Mouse (Mus musculus) CD4-positive helper T cell, adult 2 months (primary cell): ENCODE measurements around the gene Zc3h7a.

Experiments
- DNase-seq: peaks from one replicate; pipeline ENCODE4 v3.0.0-alpha.2; 2012; ENCODE audit warnings: low read depth, missing footprints, low spot score

The Zc3h7a gene

GRCm38 (mm10) chr16:11143706-11144483 lies 32.3 kb downstream of the Zc3h7a start:
- peak; percentile 26 for DNase-seq

DNA sequence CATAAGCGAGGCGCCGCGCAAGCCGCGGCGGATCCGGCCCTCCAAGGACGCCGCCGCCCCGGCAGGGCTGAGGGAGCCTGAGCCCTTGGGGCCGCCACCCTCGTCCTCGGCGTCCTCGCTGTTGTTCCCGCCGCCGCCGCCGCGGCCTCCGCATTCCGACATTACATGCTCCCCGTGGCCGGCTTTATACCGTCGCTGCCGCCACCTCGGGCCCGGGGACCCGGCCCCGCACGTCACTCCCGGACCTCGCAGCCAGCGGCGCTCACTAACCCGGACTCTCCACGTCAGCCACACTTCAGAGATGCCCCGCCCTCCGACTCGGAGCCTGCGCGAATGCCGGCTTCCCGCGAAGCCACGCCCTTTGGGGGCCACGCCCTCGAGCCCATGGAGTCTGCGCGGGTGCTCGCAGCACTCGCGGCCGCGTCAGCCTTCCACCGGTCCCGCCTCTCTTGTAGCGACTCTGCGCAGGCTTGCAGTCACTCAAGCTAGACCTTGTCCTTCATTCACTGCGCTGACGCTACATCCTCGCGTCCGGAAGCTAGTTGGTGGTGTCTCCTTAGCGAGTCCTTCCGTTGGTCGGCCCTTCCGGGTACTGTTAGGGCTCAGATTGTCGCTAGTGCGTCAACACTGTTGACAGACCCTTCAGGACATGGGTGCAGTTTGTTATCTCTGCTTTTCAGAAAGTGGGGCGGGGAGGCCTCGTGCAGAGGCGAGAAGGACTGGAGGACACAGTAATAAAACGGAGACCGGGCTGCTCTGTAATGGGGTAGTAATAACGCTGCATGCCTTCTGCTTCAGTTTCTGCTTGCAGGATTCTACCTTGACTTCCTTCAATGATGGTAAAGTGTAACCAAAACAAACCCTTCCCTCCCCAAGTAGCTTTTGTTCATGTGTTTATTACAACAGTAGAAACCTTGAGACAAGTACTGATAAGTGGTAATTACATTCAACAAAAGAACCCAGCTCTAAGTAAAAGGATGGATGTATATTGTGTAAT lies 41.5 kb downstream of the Zc3h7a start, which contains the start of gene Txndc11:
Txndc11 (minus strand) TSS at position 303 of the 997 bp plus-strand sequence.
- peak; percentile 99 for DNase-seq

- DNase-seq, result no peak
Measured at GRCm38 (mm10) chr16:11133476-11134347, 42.5 kb downstream of the Zc3h7a start.

DNA sequence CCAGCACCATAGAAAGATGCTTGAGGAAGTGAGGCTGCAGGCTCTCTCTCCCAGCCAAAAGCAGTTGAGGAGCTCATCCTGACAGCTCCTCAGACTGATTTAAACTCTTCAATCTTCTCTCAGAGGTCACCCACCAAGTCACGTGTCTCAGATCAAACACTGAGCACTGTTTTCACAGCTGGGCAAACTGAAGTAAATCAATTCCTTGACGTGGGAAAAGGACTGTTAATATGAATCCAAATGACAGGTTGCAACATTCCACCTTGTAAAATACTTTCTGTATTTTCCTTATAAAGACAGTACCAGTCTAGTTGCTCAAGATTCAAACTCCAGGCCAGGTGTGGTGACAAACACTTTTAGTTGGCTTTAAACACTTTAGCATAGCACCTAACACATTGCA lies 43.4 kb downstream of the Zc3h7a start:
- DNase-seq, result no peak

GRCm38 (mm10) chr16:11128301-11128700 lies 47.9 kb downstream of the Zc3h7a start:
- no peak for DNase-seq

- no peak for DNase-seq
Measured at GRCm38 (mm10) chr16:11125371-11125770, 50.8 kb downstream of the Zc3h7a start.

DNA sequence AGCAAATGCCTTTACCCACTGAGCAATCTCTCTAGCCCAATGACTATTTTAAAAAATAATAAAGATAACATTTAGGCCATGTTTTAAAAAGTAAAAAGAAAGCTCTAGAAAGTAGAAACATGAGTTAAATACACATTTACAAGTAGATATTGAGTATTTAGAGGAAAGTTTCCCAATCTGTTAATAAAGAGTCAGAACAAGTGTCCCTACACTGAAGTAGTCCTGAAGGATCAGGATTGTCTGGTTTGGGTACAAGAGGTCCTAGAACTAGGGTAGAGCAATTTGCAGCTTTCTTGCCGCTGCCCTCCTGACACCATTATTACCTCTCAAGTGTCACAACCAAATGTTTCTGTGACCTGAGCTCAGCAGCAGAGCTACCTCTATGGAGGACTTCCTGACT lies 52.1 kb downstream of the Zc3h7a start:
- no peak for DNase-seq

DNA sequence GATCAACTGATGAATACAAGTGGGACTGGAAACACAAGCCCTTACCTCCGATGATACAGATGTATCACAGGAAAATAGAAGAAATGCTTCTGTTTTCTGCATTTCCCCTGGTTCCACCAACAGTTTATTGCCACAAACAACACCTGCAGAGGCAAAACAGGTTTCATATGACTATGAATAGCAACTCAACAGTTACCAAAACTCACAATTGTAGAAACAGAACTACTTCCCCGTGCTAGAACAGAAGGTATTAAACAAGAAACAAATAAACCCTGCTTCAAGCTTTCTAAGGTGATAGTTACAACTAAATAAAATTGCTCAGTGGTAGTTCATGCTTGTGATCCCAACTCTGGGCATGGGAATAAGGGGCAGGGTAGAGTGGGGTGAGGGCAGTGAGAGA lies 53.6 kb downstream of the Zc3h7a start:
- no peak for DNase-seq

DNA sequence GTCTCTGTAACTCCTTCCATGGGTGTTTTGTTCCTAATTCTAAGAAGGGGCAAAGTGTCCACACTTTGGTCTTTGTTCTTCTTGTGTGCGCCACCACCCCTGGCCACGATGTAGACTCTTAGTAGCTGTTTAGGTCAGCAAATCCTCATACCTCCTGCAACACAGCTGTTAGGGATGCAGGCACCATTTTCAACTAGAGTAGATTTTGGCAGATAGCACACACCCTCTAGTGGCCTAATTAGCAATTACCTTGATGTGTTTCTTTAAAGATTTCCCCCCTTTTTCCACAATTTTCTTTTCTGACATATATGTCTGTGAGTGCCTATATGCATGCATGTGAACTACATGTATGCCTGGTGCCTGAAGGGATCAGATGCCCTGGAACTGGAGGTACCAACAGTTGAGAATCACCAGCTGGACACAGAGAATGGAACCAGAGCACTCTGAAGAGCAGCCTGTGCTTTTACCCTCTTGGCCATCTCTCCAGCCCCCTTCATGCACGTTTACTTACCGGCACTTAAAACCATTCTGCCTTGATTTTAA lies 66.9 kb downstream of the Zc3h7a start:
- DNase-seq, result peak; percentile 27

DNA sequence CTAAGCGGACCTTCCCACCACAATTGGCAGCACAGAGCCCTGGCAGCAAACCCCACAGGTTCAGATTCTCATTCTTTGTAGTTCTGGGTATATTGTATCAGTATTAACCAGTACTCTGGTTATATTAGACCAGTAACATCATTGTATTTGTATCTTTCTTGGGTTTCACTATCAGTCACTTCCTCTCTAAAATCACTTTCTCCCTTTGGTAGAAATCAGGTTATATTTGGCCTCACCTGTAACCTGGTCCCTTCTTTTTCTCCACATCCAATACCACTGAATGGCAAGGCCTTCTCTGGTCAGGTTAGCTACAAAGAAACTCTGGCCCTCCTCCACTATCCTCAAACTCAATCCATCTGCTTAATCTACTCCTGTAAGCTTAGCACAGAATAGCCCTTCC lies 71.3 kb downstream of the Zc3h7a start:
- no peak for DNase-seq

GRCm38 (mm10) chr16:11097301-11097700 lies 78.9 kb downstream of the Zc3h7a start:
- DNase-seq, result no peak

DNA sequence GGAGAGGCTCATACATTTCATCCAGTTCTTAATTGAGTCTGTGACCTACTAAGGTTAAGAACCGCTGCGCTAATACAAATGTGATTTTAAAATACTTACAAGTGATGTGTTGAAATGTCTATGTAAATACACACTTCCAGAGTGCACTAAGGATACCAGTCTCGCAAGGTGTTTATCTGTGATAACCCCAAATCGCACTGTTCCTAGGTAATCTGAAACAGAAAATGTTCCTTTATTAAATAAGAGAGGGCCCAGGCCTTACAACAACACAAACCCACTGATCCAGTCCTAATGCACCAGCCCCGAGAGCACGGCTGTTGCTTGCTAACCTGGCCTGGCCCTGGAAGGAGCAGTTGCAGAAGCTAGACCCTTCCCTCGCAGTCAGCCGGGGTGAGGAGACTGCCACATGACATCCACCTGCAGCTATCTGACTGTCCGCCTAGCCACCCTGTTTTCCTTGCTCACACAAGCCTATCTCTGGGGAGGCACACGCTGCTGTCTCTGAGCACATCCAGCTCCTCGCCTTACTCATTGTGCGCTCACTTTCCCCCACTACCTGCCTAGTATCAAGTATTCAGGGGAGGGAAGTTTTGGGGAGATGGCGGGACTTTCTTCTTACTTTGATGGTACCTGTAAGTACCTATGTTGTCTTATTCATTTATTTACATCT lies 82.3 kb downstream of the Zc3h7a start:
- DNase-seq, result no peak

GRCm38 (mm10) chr16:11092523-11092922 lies 83.7 kb downstream of the Zc3h7a start:
- no peak for DNase-seq

DNA sequence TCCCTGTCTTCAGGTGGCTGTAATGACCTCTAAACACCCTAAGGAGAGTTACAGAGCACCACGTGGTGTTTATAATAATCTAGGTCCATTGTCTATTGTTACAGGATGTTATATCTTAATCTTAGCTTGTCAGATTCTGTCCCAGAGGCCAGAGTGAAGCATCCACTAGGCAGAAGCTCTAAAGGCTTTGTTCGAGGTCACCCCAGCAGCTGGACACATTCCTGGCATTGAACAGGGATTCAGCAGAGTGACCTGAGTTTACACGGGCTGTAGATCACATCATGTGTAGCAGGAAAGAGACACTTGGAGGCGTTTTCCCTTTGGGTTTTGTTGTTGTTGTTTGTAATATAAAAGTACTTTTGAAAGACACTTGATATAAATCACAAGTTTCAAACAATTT lies 84.1 kb downstream of the Zc3h7a start:
- no peak for DNase-seq

GRCm38 (mm10) chr16:11090836-11091570 lies 85.2 kb downstream of the Zc3h7a start:
- DNase-seq, result no peak

DNA sequence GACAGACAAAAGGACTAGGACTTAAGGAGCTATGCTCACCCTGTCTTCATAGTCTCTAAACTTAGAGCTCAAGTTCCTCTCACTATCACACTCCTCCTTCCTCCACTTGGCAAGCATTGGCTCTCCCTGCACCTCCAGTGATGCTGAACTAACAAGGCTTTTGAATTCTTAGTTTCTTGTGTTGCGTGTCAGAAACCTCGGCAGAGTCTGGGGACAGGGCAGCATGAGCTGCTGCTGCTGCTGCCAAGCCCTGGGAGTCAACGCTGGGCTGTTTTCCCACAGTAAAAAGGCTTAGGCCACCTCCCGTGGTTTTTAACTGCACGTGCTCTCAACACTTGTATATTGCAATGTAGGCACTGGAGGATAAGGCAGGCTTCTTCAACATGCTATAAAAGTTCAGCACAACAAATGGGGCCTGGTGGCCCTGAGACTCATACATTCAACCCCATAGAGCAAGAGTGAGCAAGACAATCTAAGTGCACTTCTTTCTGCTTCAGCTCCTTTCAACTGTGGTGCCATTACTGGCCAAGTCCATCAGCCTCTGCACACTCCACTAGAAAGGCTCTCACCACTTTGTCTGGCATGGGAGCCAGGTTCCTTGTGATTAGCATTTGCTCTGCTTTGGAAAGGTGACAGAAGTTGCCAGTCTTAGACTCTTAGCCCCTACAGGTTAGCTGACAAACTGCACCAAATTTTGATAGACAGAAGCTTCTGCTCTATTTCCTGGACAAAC lies 89.2 kb downstream of the Zc3h7a start:
- no peak for DNase-seq
